Mouse (Mus musculus) MEL (cell line): ENCODE measurements around the gene Syn2.

Experiments used
- CTCF ChIP-seq, 3 experiments: IDR thresholded peaks in 2 of 3; conservative IDR thresholded peaks in 1 of 3; 2 replicates each; pipeline ENCODE4 v1.5.1; 2011 to 2012; ENCODE audit warnings: low read length in 3 of 3, low read depth in 2 of 3, mild to moderate bottlenecking in 2 of 3, improper control_type of control experiment in 1 of 3, inconsistent platforms in 1 of 3, mixed read lengths in 1 of 3, moderate library complexity in 1 of 3; ENCODE audit not compliant: control insufficient read depth in 1 of 3, insufficient read depth in 1 of 3, poor library complexity in 1 of 3, severe bottlenecking in 1 of 3
- ETS1 ChIP-seq: IDR thresholded peaks from 2 replicates; pipeline ENCODE4 v1.6.1; 2012; ENCODE audit warnings: low read depth, mild to moderate bottlenecking, inconsistent platforms, low read length, improper control_type of control experiment, moderate library complexity
- MXI1 ChIP-seq: IDR thresholded peaks from 2 replicates; pipeline ENCODE4 v1.6.1; 2011; ENCODE audit warnings: mild to moderate bottlenecking, low read depth, low read length, improper control_type of control experiment
- NELFE ChIP-seq: IDR thresholded peaks from 2 replicates; pipeline ENCODE4 v1.6.1; 2011; ENCODE audit warnings: low read depth, low read length, improper control_type of control experiment
- POLR2A ChIP-seq, 2 experiments: IDR thresholded peaks; 2 replicates each; pipeline ENCODE4 v1.6.1; 2011 to 2012; ENCODE audit warnings: low read length in 2 of 2, mild to moderate bottlenecking in 2 of 2, control low read depth in 1 of 2, improper control_type of control experiment in 1 of 2, low read depth in 1 of 2, moderate library complexity in 1 of 2; ENCODE audit not compliant: control insufficient read depth in 1 of 2, insufficient read depth in 1 of 2, poor library complexity in 1 of 2
- TCF12 ChIP-seq: IDR thresholded peaks from 2 replicates; pipeline ENCODE4 v1.6.1; 2014; ENCODE audit warnings: low read depth, mild to moderate bottlenecking, inconsistent platforms, low read length, improper control_type of control experiment, moderate library complexity
- ZC3H11A ChIP-seq: IDR thresholded peaks from 2 replicates; pipeline ENCODE4 v1.6.1; 2012; ENCODE audit warnings: low read depth, mild to moderate bottlenecking, inconsistent platforms, low read length, improper control_type of control experiment
- ZNF384 ChIP-seq: IDR thresholded peaks from 2 replicates; pipeline ENCODE4 v1.6.1; 2012; ENCODE audit warnings: low read depth, mild to moderate bottlenecking, inconsistent platforms, low read length, improper control_type of control experiment

- TF ChIP-seq CTCF (IDR thresholded peaks at IDR 0.05 in 2 of 3, conservative IDR thresholded peaks at IDR 0.05 in 1 of 3; ENCODE audit: control insufficient read depth in 1 of 3, insufficient read depth in 1 of 3, low read depth in 2 of 3, low read length in 3 of 3, poor library complexity in 1 of 3, severe bottlenecking in 1 of 3) (no peak), MXI1 (no peak), ZC3H11A (no peak), NELFE (no peak), TCF12 (no peak), POLR2A (IDR thresholded peaks at IDR 0.05; ENCODE audit: control insufficient read depth in 1 of 2, insufficient read depth in 1 of 2, low read depth in 1 of 2, low read length in 2 of 2, poor library complexity in 1 of 2) (no peak), ETS1 (no peak), ZNF384 (no peak)
These were observed 135.4 kb downstream of the Syn2 start for GRCm38 (mm10) chr6:115270085-115270484.
